Mouse (Mus musculus) forebrain, embryonic 11.5 days (tissue): ENCODE measurements around the gene Card10. TPM values are rescaled to one million over a fixed set of nuclear protein-coding genes. Genes with fewer than 3 reads are reported as not detected.
A peak's percentile ranks its signal among the peaks of the same experiment; 100 is the strongest.
"Not testable (repeated sequence)": the region's sequence is repeated elsewhere in the genome, so short reads cannot be mapped to it uniquely, and the experiment has no call there.

ENCODE experiments used
- ATAC-seq: fragments of 200-750 bp; cut with Nextera tagmentation; replicated peaks from 2 replicates; pipeline ENCODE4 v1.8.0; 2017; ENCODE audit warnings: moderate TSS enrichment; ENCODE audit not compliant: low FRiP score
- DNase-seq: peaks from one replicate; pipeline ENCODE4 v3.0.0-alpha.2; 2017; ENCODE audit warnings: low spot score
- H3K27ac ChIP-seq: fragments of 300-500 bp; sonication (generic); 2 replicates; pipeline ENCODE4 v1.5.1; 2014; ENCODE audit warnings: low read depth, low read length
- H3K27me3 ChIP-seq: fragments of 300-500 bp; sonication (generic); 2 replicates; pipeline ENCODE4 v1.6.1; 2014; ENCODE audit warnings: mild to moderate bottlenecking, low read length, mixed read lengths; ENCODE audit not compliant: control insufficient read depth, insufficient read depth
- H3K36me3 ChIP-seq: fragments of 300-500 bp; sonication (generic); 2 replicates; pipeline ENCODE4 v1.6.1; 2014; ENCODE audit warnings: mild to moderate bottlenecking, low read length, moderate library complexity, mixed read lengths; ENCODE audit not compliant: control insufficient read depth, insufficient read depth
- H3K4me1 ChIP-seq: fragments of 300-500 bp; sonication (generic); replicated peaks from 2 replicates; pipeline ENCODE4 v1.6.1; 2014; ENCODE audit warnings: low read length, mixed read lengths; ENCODE audit not compliant: control insufficient read depth, insufficient read depth
- H3K4me2 ChIP-seq: fragments of 300-500 bp; sonication (generic); 2 replicates; pipeline ENCODE4 v1.6.1; 2014; ENCODE audit warnings: low read depth, mild to moderate bottlenecking, low read length, moderate library complexity, mixed read lengths; ENCODE audit not compliant: severe bottlenecking
- H3K4me3 ChIP-seq: fragments of 300-500 bp; sonication (generic); 2 replicates; pipeline ENCODE4 v1.5.1; 2014; ENCODE audit warnings: low read depth, low read length
- H3K9ac ChIP-seq: fragments of 300-500 bp; sonication (generic); 2 replicates; pipeline ENCODE4 v1.6.1; 2014; ENCODE audit warnings: low read length
- H3K9me3 ChIP-seq: fragments of 300-500 bp; sonication (generic); 2 replicates; pipeline ENCODE4 v1.6.1; 2016; ENCODE audit warnings: low read length, mixed read lengths; ENCODE audit not compliant: control insufficient read depth
- WGBS: fragments of 180-500 bp; shearing (Covaris S2); extraction: QIAGEN DNeasy Blood & Tissue Kit; methylation state at CpG from one replicate; pipeline ENCODE4 v1.1.7; 2014; 5-methylcytosine and 5-hydroxymethylcytosine counted together
- polyA plus RNA-seq: library from polyadenylated mRNA; unstranded; fragments of >200 nt; fragmentation: Nextera tagmentation; extraction: Ambion mirVana; gene quantifications from 2 replicates; pipeline ENCODE4 v1.2.1, GENCODE M21; 2014

Gene Card10
- polyA plus RNA-seq, result 2.3 and 2.7 TPM in 2 replicates

GRCm38 (mm10) chr15:78802776-78803391, at the start of gene Card10:
Card10 (minus strand) TSS chr15:78803042.
- DNase-seq (no peak), ATAC-seq (peak; percentile 69; the same call in 1 of the 2 replicates)
- Histone ChIP-seq H3K36me3 (no peaks in the 10 kb centered on the region), H3K27me3 (peaks cover 26% of the 10 kb centered on the region), H3K9me3 (no peaks in the 10 kb centered on the region), H3K4me1 (peaks cover 12% of the 10 kb centered on the region), H3K9ac (peak within 1 kb of the TSS; percentile 44), H3K4me2 (peak within 1 kb of the TSS; percentile 78), H3K4me3 (peak within 1 kb of the TSS; percentile 43), H3K27ac (no peak within 1 kb of the TSS)
- WGBS, result 1% methylated on average over 69 of the region's 70 CpGs

GRCm38 (mm10) chr15:78851505-78852153, 48.8 kb upstream of the Card10 start:
- H3K27ac ChIP-seq, result no peak overlapping the region
- 16% methylated on average over 13 of the region's 13 CpGs for WGBS
- H3K27me3 ChIP-seq, result 0 out of 2 replicates have a peak, but pooled peaks cover 2% of the 10 kb centered on the region
- peak overlapping the region; percentile 29; the same call in 1 of the 2 replicates for H3K4me2 ChIP-seq
- no peak overlapping the region for H3K9ac ChIP-seq
- no peaks in the 10 kb centered on the region for H3K36me3 ChIP-seq
- H3K4me1 ChIP-seq, result peaks cover 3% of the 10 kb centered on the region; the same call in 1 of the 2 replicates
- H3K4me3 ChIP-seq, result no peak overlapping the region
- peak; percentile 96 for DNase-seq
- H3K9me3 ChIP-seq, result no peaks in the 10 kb centered on the region
- ATAC-seq, result peak; percentile 55; the same call in 1 of the 2 replicates

GRCm38 (mm10) chr15:78850944-78851343, 48.1 kb upstream of the Card10 start:
- 70% methylated on average over 6 of the region's 6 CpGs for WGBS

GRCm38 (mm10) chr15:78850059-78850824, 47.4 kb upstream of the Card10 start:
- Histone ChIP-seq H3K4me3 (no peak overlapping the region), H3K27me3 (0 out of 2 replicates have a peak, but pooled peaks cover 2% of the 10 kb centered on the region), H3K27ac (no peak overlapping the region), H3K36me3 (no peaks in the 10 kb centered on the region), H3K9me3 (no peaks in the 10 kb centered on the region), H3K4me1 (peaks cover 3% of the 10 kb centered on the region; the same call in 1 of the 2 replicates), H3K9ac (no peak overlapping the region), H3K4me2 (no peak overlapping the region)
- WGBS, result 76% methylated on average over 14 of the region's 15 CpGs
- DNase-seq (no peak), ATAC-seq (no peak)

More at GRCm38 (mm10) chr15:78850944-78851343, 48.1 kb upstream of the Card10 start:
- H3K36me3 ChIP-seq, result no peaks in the 10 kb centered on the region
- H3K4me1 ChIP-seq, result peaks cover 3% of the 10 kb centered on the region; the same call in 1 of the 2 replicates
- ATAC-seq (no peak), DNase-seq (no peak)
- H3K4me2 ChIP-seq, result no peak overlapping the region
- no peak overlapping the region for H3K4me3 ChIP-seq
- H3K27ac ChIP-seq, result no peak overlapping the region
- H3K27me3 ChIP-seq, result 0 out of 2 replicates have a peak, but pooled peaks cover 2% of the 10 kb centered on the region
- H3K9me3 ChIP-seq, result no peaks in the 10 kb centered on the region
- no peak overlapping the region for H3K9ac ChIP-seq

- no peaks in the 10 kb centered on the region for H3K36me3 ChIP-seq
- no peak overlapping the region for H3K27ac ChIP-seq
- no peak overlapping the region for H3K9ac ChIP-seq
- H3K4me3 ChIP-seq, result no peak overlapping the region
- peaks cover 3% of the 10 kb centered on the region; the same call in 1 of the 2 replicates for H3K4me1 ChIP-seq
- no peak for DNase-seq
- WGBS, result 87% methylated on average over 12 of the region's 12 CpGs
- peaks cover 4% of the 10 kb centered on the region; the same call in 1 of the 2 replicates for H3K27me3 ChIP-seq
- no peak for ATAC-seq
- no peaks in the 10 kb centered on the region for H3K9me3 ChIP-seq
- H3K4me2 ChIP-seq, result no peak overlapping the region
Measured at GRCm38 (mm10) chr15:78849485-78849884, 46.6 kb upstream of the Card10 start.

GRCm38 (mm10) chr15:78848467-78848866, 45.6 kb upstream of the Card10 start:
- no peak overlapping the region for H3K27ac ChIP-seq
- DNase-seq (peak; percentile 86), ATAC-seq (no peak)
- H3K4me1 ChIP-seq, result peaks cover 3% of the 10 kb centered on the region; the same call in 1 of the 2 replicates
- no peak overlapping the region for H3K4me2 ChIP-seq
- no peaks in the 10 kb centered on the region for H3K36me3 ChIP-seq
- no peaks in the 10 kb centered on the region for H3K9me3 ChIP-seq
- peaks cover 14% of the 10 kb centered on the region for H3K27me3 ChIP-seq
- WGBS, result 29% methylated on average over 5 of the region's 5 CpGs
- no peak overlapping the region for H3K4me3 ChIP-seq
- no peak overlapping the region for H3K9ac ChIP-seq

GRCm38 (mm10) chr15:78846805-78847204, 44.0 kb upstream of the Card10 start:
- not testable (repeated sequence) for H3K4me3 ChIP-seq, H3K4me2 ChIP-seq, DNase-seq, H3K36me3 ChIP-seq, ATAC-seq, H3K9ac ChIP-seq, H3K9me3 ChIP-seq, H3K27ac ChIP-seq
- Histone ChIP-seq H3K27me3 (peaks cover 29% of the 10 kb centered on the region), H3K4me1 (peaks cover 12% of the 10 kb centered on the region; the same call in 1 of the 2 replicates)
- WGBS, result 83% methylated on average over 7 of the region's 7 CpGs

GRCm38 (mm10) chr15:78846352-78846751, 43.5 kb upstream of the Card10 start:
- no peak overlapping the region for H3K4me2 ChIP-seq
- 81% methylated on average over 8 of the region's 8 CpGs for WGBS
- H3K9me3 ChIP-seq, result no peaks in the 10 kb centered on the region
- peaks cover 33% of the 10 kb centered on the region for H3K27me3 ChIP-seq
- peaks cover 9% of the 10 kb centered on the region; the same call in 1 of the 2 replicates for H3K4me1 ChIP-seq
- no peak for ATAC-seq
- no peak overlapping the region for H3K4me3 ChIP-seq
- DNase-seq, result no peak
- no peak overlapping the region for H3K27ac ChIP-seq
- no peaks in the 10 kb centered on the region for H3K36me3 ChIP-seq
- H3K9ac ChIP-seq, result no peak overlapping the region
